In genomic region chr10:7955634-7956121, GRCm38 (mm10) we compare ENCODE assay signal across 8 mouse cellular contexts. TPM values are rescaled to one million over a fixed set of nuclear protein-coding genes. Genes with fewer than 3 reads are reported as not detected.
DNase-seq lines count a peak whose midpoint lies in the region; ATAC-seq and TF ChIP-seq lines count a peak whose summit lies in the region.

No protein-coding gene starts in this region.

- under 1% methylated on average over 33 of the region's 76 CpGs for WGBS in bone marrow, adult 2 months
- 0% methylated on average over 22 of the region's 76 CpGs for WGBS in forebrain, embryonic 15.5 days
- WGBS in hindbrain, embryonic 14.5 days, result 0% methylated on average over 8 of the region's 76 CpGs
- no CpG with 5 or more reads among the region's 76 CpGs for WGBS in limb, embryonic 14.5 days

- H3K79me2 ChIP-seq in myocyte (ENCODE audit: control insufficient read depth, insufficient read depth), result peaks cover 54% of the 10 kb centered on the region

- TF ChIP-seq POLR2A in bone marrow, adult 2 months (IDR thresholded peaks at IDR 0.05; ENCODE audit: borderline replicate concordance, control insufficient read depth, low read depth, low read length), result no peak; the same call in 1 of the 2 replicates
- no peak for TF ChIP-seq POLR2A in limb, embryonic 14.5 days (IDR thresholded peaks at IDR 0.05; ENCODE audit: borderline replicate concordance, extremely low read depth, insufficient read depth, insufficient read length)
- TF ChIP-seq POLR2A in myocyte (IDR thresholded peaks at IDR 0.05; ENCODE audit: insufficient read length, low read depth), result no peak

- H3K27me3 ChIP-seq in forebrain, embryonic 15.5 days, result no peaks in the 10 kb centered on the region
- H3K27me3 ChIP-seq in hindbrain, embryonic 14.5 days (ENCODE audit: control insufficient read depth, insufficient read depth, low read length), result no peaks in the 10 kb centered on the region
- no peaks in the 10 kb centered on the region for H3K27me3 ChIP-seq in limb, embryonic 14.5 days (ENCODE audit: control insufficient read depth, insufficient read depth, low read length)
- no peaks in the 10 kb centered on the region for H3K27me3 ChIP-seq in myocyte (ENCODE audit: control insufficient read depth, insufficient read depth, insufficient read length)

- peak; percentile 75 for ATAC-seq in forebrain, embryonic 15.5 days (replicated peaks)
- ATAC-seq in hindbrain, embryonic 14.5 days (ENCODE audit: low FRiP score), result peak; percentile 52
- ATAC-seq in limb, embryonic 14.5 days (ENCODE audit: low FRiP score, low read depth), result peak; percentile 58

- H3K36me3 ChIP-seq in forebrain, embryonic 15.5 days, result no peaks in the 10 kb centered on the region
- H3K36me3 ChIP-seq in hindbrain, embryonic 14.5 days (replicated peaks; ENCODE audit: control insufficient read depth, insufficient read depth), result no peaks in the 10 kb centered on the region
- H3K36me3 ChIP-seq in limb, embryonic 14.5 days (ENCODE audit: control insufficient read depth, insufficient read depth, low read length), result no peaks in the 10 kb centered on the region
- no peaks in the 10 kb centered on the region for H3K36me3 ChIP-seq in myocyte (ENCODE audit: control insufficient read depth, insufficient read depth)

- H3ac ChIP-seq in myocyte (ENCODE audit: control insufficient read depth, insufficient read length), result peak overlapping the region; percentile 95

- H3K9ac ChIP-seq in forebrain, embryonic 15.5 days (replicated peaks), result peak overlapping the region; percentile 95
- H3K9ac ChIP-seq in hindbrain, embryonic 14.5 days, result peak overlapping the region; percentile 99
- peak overlapping the region; percentile 99 for H3K9ac ChIP-seq in limb, embryonic 14.5 days (ENCODE audit: low read depth, low read length, severe bottlenecking)

- TF ChIP-seq CTCF in bone marrow, adult 2 months (IDR thresholded peaks at IDR 0.05; ENCODE audit: control insufficient read depth, insufficient read depth, low read length), result no peak

- peaks cover 1% of the 10 kb centered on the region; the same call in 1 of the 2 replicates for H3K4me1 ChIP-seq in bone marrow, adult 2 months (ENCODE audit: control insufficient read depth, insufficient read depth, low read length)
- peaks cover 32% of the 10 kb centered on the region for H3K4me1 ChIP-seq in forebrain, embryonic 15.5 days
- peaks cover 23% of the 10 kb centered on the region for H3K4me1 ChIP-seq in hindbrain, embryonic 14.5 days (replicated peaks; ENCODE audit: control insufficient read depth, insufficient read depth, low read length)
- peaks cover 12% of the 10 kb centered on the region for H3K4me1 ChIP-seq in limb, embryonic 14.5 days (ENCODE audit: control insufficient read depth, insufficient read depth, low read length)

- H3K4me3 ChIP-seq in bone marrow, adult 2 months (replicated peaks; ENCODE audit: control insufficient read depth, low read depth, low read length), result peak overlapping the region; percentile 77
- H3K4me3 ChIP-seq in forebrain, embryonic 15.5 days, result peak overlapping the region; percentile 97
- peak overlapping the region; percentile 97 for H3K4me3 ChIP-seq in hindbrain, embryonic 14.5 days (replicated peaks; ENCODE audit: low read length)
- peak overlapping the region; percentile 93 for H3K4me3 ChIP-seq in limb, embryonic 14.5 days (replicated peaks; ENCODE audit: low read length)
- H3K4me3 ChIP-seq in myocyte, result peak overlapping the region; percentile 70

- H3K9me3 ChIP-seq in forebrain, embryonic 15.5 days, result no peaks in the 10 kb centered on the region
- H3K9me3 ChIP-seq in hindbrain, embryonic 14.5 days (ENCODE audit: control insufficient read depth, low read length), result no peaks in the 10 kb centered on the region
- no peaks in the 10 kb centered on the region for H3K9me3 ChIP-seq in limb, embryonic 14.5 days (ENCODE audit: control insufficient read depth, low read length)

- peak overlapping the region; percentile 85 for H3K27ac ChIP-seq in bone marrow, adult 2 months (ENCODE audit: control insufficient read depth, insufficient read depth, low read depth, low read length, poor library complexity)
- H3K27ac ChIP-seq in forebrain, embryonic 15.5 days (replicated peaks), result peak overlapping the region; percentile 99
- H3K27ac ChIP-seq in hindbrain, embryonic 14.5 days, result peak overlapping the region; percentile 99
- peak overlapping the region; percentile 99 for H3K27ac ChIP-seq in limb, embryonic 14.5 days (replicated peaks; ENCODE audit: low read depth, low read length)

- H3K4me2 ChIP-seq in forebrain, embryonic 15.5 days (replicated peaks), result peak overlapping the region; percentile 81
- H3K4me2 ChIP-seq in hindbrain, embryonic 14.5 days (replicated peaks), result peak overlapping the region; percentile 81
- H3K4me2 ChIP-seq in limb, embryonic 14.5 days (replicated peaks; ENCODE audit: low read depth, low read length, severe bottlenecking), result peak overlapping the region; percentile 82
- no peak overlapping the region for H3K4me2 ChIP-seq in myocyte (ENCODE audit: low read depth)

- DNase-seq in heart, adult 18-20 months, result peak; percentile 56 to 60
- no peak for DNase-seq in heart, adult 11 months
- DNase-seq in hindbrain, embryonic 14.5 days (ENCODE audit: low spot score), result peak; percentile 54
- no peak for DNase-seq in limb, embryonic 14.5 days (ENCODE audit: low spot score)
- DNase-seq in testis, postnatal 10 days (ENCODE audit: low spot score), result peak; percentile 78

TF ChIP-seq in myocyte, 11 proteins besides CTCF, POLR2A, EP300 and RAD21:
- TF ChIP-seq REST (IDR thresholded peaks at IDR 0.05; ENCODE audit: insufficient read depth, insufficient read length) (no peak), MYOG (IDR thresholded peaks at IDR 0.05; ENCODE audit: control insufficient read depth in 1 of 3, insufficient read depth in 1 of 3, insufficient read length in 2 of 3, low read depth in 2 of 3) (no peak), TCF12 (IDR thresholded peaks at IDR 0.05; ENCODE audit: insufficient read depth, poor library complexity, severe bottlenecking) (no peak), MAX (IDR thresholded peaks at IDR 0.05; ENCODE audit: low read depth) (no peak), SRF (IDR thresholded peaks at IDR 0.05; ENCODE audit: control insufficient read depth, insufficient read length, low read depth) (no peak), TCF3 (IDR thresholded peaks at IDR 0.05; ENCODE audit: insufficient read length, low read depth) (no peak), CEBPB (IDR thresholded peaks at IDR 0.05; ENCODE audit: insufficient read depth, poor library complexity, severe bottlenecking) (no peak), USF1 (IDR thresholded peaks at IDR 0.05; ENCODE audit: low read depth) (no peak)
TF ChIP-seq in myocyte: peak in this region for 0.

RNA-seq across cellular contexts. Expression of gene Tab2, which starts 0.4 kb away (rescaled TPM):
- total RNA-seq in heart, adult 18-20 months (2021), result 10 to 100 TPM; 44.5 to 52.9 TPM
- 36.8 and 46.7 TPM in 2 replicates for polyA plus RNA-seq in bone marrow, adult 2 months (2011; ENCODE audit: insufficient read depth, insufficient read length, low replicate concordance, missing spikeins)
- polyA plus RNA-seq in forebrain, embryonic 15.5 days (2015; fragmentation: Nextera tagmentation; extraction: Ambion mirVana), result 15.3 and 15.5 TPM in 2 replicates
- 20.2 and 20.6 TPM in 2 replicates for polyA plus RNA-seq in hindbrain, embryonic 14.5 days (2014; fragmentation: Nextera tagmentation; extraction: Ambion mirVana)
- 75.3 and 94.7 TPM in 2 replicates for polyA plus RNA-seq in limb, embryonic 14.5 days (2012; rRNA removed)
- polyA plus RNA-seq in limb, embryonic 14.5 days (2014; fragmentation: Nextera tagmentation; extraction: Ambion mirVana), result 36.2 and 39.4 TPM in 2 replicates
- 34.0 TPM for polyA plus RNA-seq in myocyte (2012; fragmentation: generic; extraction: Trizol)

Comparison
In these comparisons a context has a peak if more than half of its experiments do, and no peak if none do; other contexts are left out.
1. DNase-seq: peak in heart, adult 18-20 months (2 of 2), hindbrain, embryonic 14.5 days (single experiment) and testis, postnatal 10 days (single experiment); none in heart, adult 11 months (single experiment) and limb, embryonic 14.5 days (single experiment).
2. Peak in every context shown above with its lines, with median percentiles within 50 percentile points of each other: H3K27ac ChIP-seq, H3K4me3 ChIP-seq, ATAC-seq and H3K9ac ChIP-seq.